In genomic region chr19:14970161-14970560, GRCm38 (mm10) we compare ENCODE assay signal across 17 mouse cellular contexts.
"Had no signal": no experiment of that assay in that cellular context is flagged by ENCODE, and none has a peak within 500 bp of the region (broad histone marks: within the 10 kb centered on the region; RNA-seq: fewer than 3 reads in every experiment).

No protein-coding gene starts in this region.

- H3K27me3 ChIP-seq: limb, embryonic 13.5 days; liver, embryonic 12.5 days; megakaryocyte, embryonic 14.5 days; neural tube, embryonic 13.5 days had no signal

- H3K9ac ChIP-seq: limb, embryonic 13.5 days; liver, embryonic 12.5 days; midbrain, embryonic 15.5 days; neural tube, embryonic 13.5 days had no signal

- H3K4me1 ChIP-seq: limb, embryonic 13.5 days; liver, embryonic 12.5 days; megakaryocyte, embryonic 14.5 days had no signal

- H3K27ac ChIP-seq: kidney, postnatal 0 days; limb, embryonic 13.5 days; liver, embryonic 12.5 days; midbrain, embryonic 15.5 days; neural tube, embryonic 13.5 days had no signal

- H3K36me3 ChIP-seq: limb, embryonic 13.5 days; liver, embryonic 12.5 days; midbrain, embryonic 15.5 days; neural tube, embryonic 13.5 days had no signal

- H3K4me2 ChIP-seq: limb, embryonic 13.5 days; liver, embryonic 12.5 days; midbrain, embryonic 11.5 days; midbrain, embryonic 15.5 days; neural tube, embryonic 13.5 days had no signal

- H3K4me3 ChIP-seq: limb, embryonic 13.5 days; liver, embryonic 12.5 days; megakaryocyte, embryonic 14.5 days; midbrain, embryonic 15.5 days; neural tube, embryonic 13.5 days had no signal

- ATAC-seq: liver, embryonic 12.5 days; midbrain, embryonic 15.5 days had no signal

- DNase-seq: kidney, adult 9 months; kidney, postnatal 36 days; layer of hippocampus, adult 9-11 months; layer of hippocampus, postnatal 36 days; lung, postnatal 4 days; retina, postnatal 1 day; right cerebral cortex, postnatal 4 days; spleen, adult 18-20 months; thymus, adult 2 months; thymus, postnatal 25 days had no signal

- H3K9me3 ChIP-seq: limb, embryonic 13.5 days; liver, embryonic 12.5 days; megakaryocyte, embryonic 14.5 days; midbrain, embryonic 15.5 days; neural tube, embryonic 13.5 days had no signal
